9 mouse cellular contexts compared by ENCODE assay signal in genomic region chr16:11980764-11981163, GRCm38 (mm10). TPM values are rescaled to one million over a fixed set of nuclear protein-coding genes. Genes with fewer than 3 reads are reported as not detected.
DNase-seq lines count a peak whose midpoint lies in the region; ATAC-seq and TF ChIP-seq lines count a peak whose summit lies in the region.
"Had no signal": no experiment of that assay in that cellular context is flagged by ENCODE, and none has a peak within 500 bp of the region (broad histone marks: within the 10 kb centered on the region; RNA-seq: fewer than 3 reads in every experiment).

No protein-coding gene starts in this region.

- TF ChIP-seq CTCF in kidney, adult 2 months (conservative IDR thresholded peaks at IDR 0.05; ENCODE audit: insufficient read depth, insufficient read length, low read depth, low read length), result peak; percentile 56

- H3K36me3 ChIP-seq in kidney, adult 2 months (ENCODE audit: control insufficient read depth, insufficient read depth, low read length), result no peaks in the 10 kb centered on the region
- no peaks in the 10 kb centered on the region for H3K36me3 ChIP-seq in kidney, embryonic 16.5 days (ENCODE audit: insufficient read depth, low read length)

- no peaks in the 10 kb centered on the region for H3K4me1 ChIP-seq in kidney, adult 2 months (ENCODE audit: control insufficient read depth, insufficient read depth, low read length)
- peaks cover 13% of the 10 kb centered on the region; the same call in 1 of the 2 replicates for H3K4me1 ChIP-seq in kidney, embryonic 16.5 days (ENCODE audit: insufficient read depth, low read length)

- WGBS in kidney, adult 2 months, result 19% methylated on average over 3 of the region's 3 CpGs
- 24% methylated on average over 3 of the region's 3 CpGs for WGBS in kidney, embryonic 16.5 days

- no peak overlapping the region for H3K9ac ChIP-seq in kidney, embryonic 16.5 days (replicated peaks; ENCODE audit: low read length)

- peak; percentile 33 to 81 for DNase-seq in adrenal gland, adult (ENCODE audit: inconsistent age in 2 of 2, low spot score in 1 of 2)
- DNase-seq in adrenal gland, postnatal 4 days (ENCODE audit: low spot score in 2 of 2), result no peak
- peak; percentile 11 for DNase-seq in kidney, adult 2 months
- DNase-seq in adrenal gland, postnatal 36 days, result peak; percentile 43 to 59
- peak; percentile 40 to 48 for DNase-seq in kidney, postnatal 25 days
- DNase-seq in lung, postnatal 36 days, result peak; percentile 51
- no peak for DNase-seq in c-Kit-positive CD71-positive TER-119-positive erythroid progenitor cells, embryonic 14.5 days (ENCODE audit: low spot score)

- no peak overlapping the region for H3K4me3 ChIP-seq in kidney, adult 2 months (ENCODE audit: insufficient read depth, low read depth, low read length)
- no peak overlapping the region for H3K4me3 ChIP-seq in kidney, embryonic 16.5 days (ENCODE audit: low read length)

- no peak overlapping the region for H3K4me2 ChIP-seq in kidney, embryonic 16.5 days (replicated peaks; ENCODE audit: low read depth, low read length)

- no peak for ATAC-seq in kidney, embryonic 16.5 days (ENCODE audit: low FRiP score, low TSS enrichment)

- peaks cover 2% of the 10 kb centered on the region; the same call in 1 of the 2 replicates for H3K27me3 ChIP-seq in kidney, adult 2 months (replicated peaks; ENCODE audit: control insufficient read depth, insufficient read depth, low read length)
- H3K27me3 ChIP-seq in kidney, embryonic 16.5 days (ENCODE audit: insufficient read depth, low read length), result peaks cover 49% of the 10 kb centered on the region

- no peak for TF ChIP-seq POLR2A in kidney, adult 2 months (IDR thresholded peaks at IDR 0.05; ENCODE audit: low read depth, low read length)

- H3K27ac ChIP-seq in kidney, adult 2 months (ENCODE audit: insufficient read depth, low read depth, low read length), result no peak overlapping the region
- no peak overlapping the region for H3K27ac ChIP-seq in kidney, embryonic 16.5 days (ENCODE audit: low read length)

- no peaks in the 10 kb centered on the region for H3K9me3 ChIP-seq in kidney, embryonic 16.5 days (ENCODE audit: low read length)

RNA-seq across cellular contexts. Expression of gene Shisa9, which starts 3.1 kb away (rescaled TPM):
- total RNA-seq in adrenal gland, postnatal 4 days (2021), result 1 to 10 TPM; 4.6 to 6.0 TPM
- polyA plus RNA-seq in kidney, adult 2 months (2012; rRNA removed), result 0.14 and 0.20 TPM in 2 replicates
- polyA plus RNA-seq in kidney, embryonic 16.5 days (2015; fragmentation: Nextera tagmentation; extraction: Ambion mirVana), result 0.34 and 0.66 TPM in 2 replicates
- 1 to 10 TPM; 2.2 to 2.5 TPM for total RNA-seq in adrenal gland, postnatal 36 days (2021)
- total RNA-seq: common myeloid progenitor, adult 5-6 weeks had no signal

Comparison
In these comparisons a context has a peak if more than half of its experiments do, and no peak if none do; other contexts are left out.
1. DNase-seq: peak in adrenal gland, adult (2 of 2), kidney, adult 2 months (single experiment), adrenal gland, postnatal 36 days (2 of 2), kidney, postnatal 25 days (2 of 2) and lung, postnatal 36 days (single experiment); none in adrenal gland, postnatal 4 days (0 of 2) and c-Kit-positive CD71-positive TER-119-positive erythroid progenitor cells, embryonic 14.5 days (single experiment).